Mouse (Mus musculus) liver, embryonic 14.5 days (tissue): ENCODE results near the gene Atp5j. TPM values are rescaled to one million over a fixed set of nuclear protein-coding genes. Genes with fewer than 3 reads are reported as not detected.

ENCODE experiments used
- ATAC-seq: fragments of 200-750 bp; cut with Nextera tagmentation; 2 replicates; pipeline ENCODE4 v1.8.0; 2017; ENCODE audit warnings: moderate number of reproducible peaks, mild to moderate bottlenecking, moderate library complexity; ENCODE audit not compliant: insufficient read depth
- DNase-seq, 3 experiments: peaks; one replicate each; pipeline ENCODE4 v3.0.0-alpha.2; 2012 to 2013; ENCODE audit warnings: low read depth in 3 of 3, low spot score in 3 of 3
- H3K27ac ChIP-seq: fragments of 300-500 bp; sonication (generic); 2 replicates; pipeline ENCODE4 v1.5.1; 2014; ENCODE audit warnings: moderate library complexity, mild to moderate bottlenecking, control low read depth, inconsistent platforms
- H3K27me3 ChIP-seq: fragments of 300-500 bp; sonication (generic); 2 replicates; pipeline ENCODE4 v1.6.1; 2014; ENCODE audit warnings: mild to moderate bottlenecking, low read length, moderate library complexity; ENCODE audit not compliant: control insufficient read depth, insufficient read depth
- H3K36me3 ChIP-seq: fragments of 300-500 bp; sonication (generic); replicated peaks from 2 replicates; pipeline ENCODE4 v1.6.1; 2014; ENCODE audit warnings: low read depth; ENCODE audit not compliant: control insufficient read depth, insufficient read depth
- H3K4me1 ChIP-seq, 2 experiments: fragments of 200-500 bp in 1 of 2; fragments of 300-500 bp in 1 of 2; sonication (generic) in 1 of 2; replicated peaks; 2 replicates each; pipeline ENCODE4 v1.6.1; 2012 to 2014; ENCODE audit warnings: antibody characterized with exemption in 1 of 2, inconsistent platforms in 1 of 2, low read length in 1 of 2; ENCODE audit not compliant: control insufficient read depth in 2 of 2, insufficient read depth in 2 of 2
- H3K4me2 ChIP-seq: fragments of 300-500 bp; sonication (generic); 2 replicates; pipeline ENCODE4 v1.6.1; 2014; ENCODE audit warnings: low read depth, mild to moderate bottlenecking, control low read depth, moderate library complexity
- H3K4me3 ChIP-seq, 2 experiments: fragments of 200-500 bp in 1 of 2; fragments of 300-500 bp in 1 of 2; sonication (generic) in 1 of 2; 2 replicates each; pipeline ENCODE4 v1.5.1; 2012 to 2014; ENCODE audit warnings: low read depth in 2 of 2, low read length in 2 of 2, mild to moderate bottlenecking in 2 of 2, control low read depth in 1 of 2, inconsistent platforms in 1 of 2, moderate library complexity in 1 of 2; ENCODE audit not compliant: insufficient read depth in 1 of 2
- H3K9ac ChIP-seq: fragments of 300-500 bp; sonication (generic); replicated peaks from 2 replicates; pipeline ENCODE4 v1.6.1; 2014; ENCODE audit warnings: mild to moderate bottlenecking, control low read depth, moderate library complexity
- H3K9me3 ChIP-seq: fragments of 300-500 bp; sonication (generic); 2 replicates; pipeline ENCODE4 v1.6.1; 2016; ENCODE audit warnings: low read length, mixed read lengths; ENCODE audit not compliant: control insufficient read depth
- CTCF ChIP-seq: IDR thresholded peaks from 2 replicates; pipeline ENCODE4 v1.5.1; 2016; ENCODE audit warnings: antibody characterized with exemption, low read depth, control low read depth
- EP300 ChIP-seq: IDR thresholded peaks from 2 replicates; pipeline ENCODE4 v1.6.1; 2016; ENCODE audit warnings: antibody characterized with exemption, low read depth
- WGBS: fragments of 180-500 bp; shearing (Covaris S2); extraction: QIAGEN DNeasy Blood & Tissue Kit; methylation state at CpG from one replicate; pipeline ENCODE4 v1.1.7; 2014; ENCODE audit not compliant: insufficient replicate concordance; 5-methylcytosine and 5-hydroxymethylcytosine counted together
- polyA plus RNA-seq, 2 experiments: library from polyadenylated mRNA; depleted of rRNA in 1 of 2; stranded (reverse) in 1 of 2; unstranded in 1 of 2; fragments of >200 nt; fragmentation: Nextera tagmentation in 1 of 2; extraction: Ambion mirVana in 1 of 2; gene quantifications; 2 replicates each; pipeline versions ENCODE4 v1.2.1 to v1.2.3; 2012 to 2014

Atp5j gene
- polyA plus RNA-seq, 2 experiments = 155 to 628 TPM

DNA sequence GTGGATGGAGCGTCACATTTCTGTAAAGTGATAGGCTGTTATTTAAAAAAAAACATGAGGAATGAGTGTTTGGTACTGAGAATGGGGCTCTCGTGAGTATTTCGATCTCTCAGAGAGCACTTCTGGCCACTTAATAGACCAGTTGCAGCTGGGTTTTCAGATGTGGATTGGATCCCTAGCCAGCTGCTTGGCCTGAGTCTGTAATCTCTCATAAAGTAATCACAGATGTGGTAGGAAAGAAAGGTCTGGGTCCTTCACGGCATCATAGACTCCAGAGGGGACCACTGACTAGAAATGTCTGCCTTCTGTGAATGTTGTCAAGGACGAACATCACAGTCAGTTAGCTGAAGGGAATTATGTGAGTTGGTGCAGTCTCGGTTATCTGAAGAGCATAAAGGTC lies 57.0 kb downstream of the Atp5j start:
- no peak for DNase-seq
- Histone ChIP-seq H3K36me3 (no peaks in the 10 kb centered on the region), H3K4me3 (no peak overlapping the region), H3K9ac (no peak overlapping the region), H3K27me3 (peaks cover 20% of the 10 kb centered on the region), H3K9me3 (no peaks in the 10 kb centered on the region), H3K4me2 (no peak overlapping the region), H3K4me1 (no peaks in the 10 kb centered on the region; a peak in 1 of 4 replicates), H3K27ac (no peak overlapping the region)
- WGBS = 69% methylated on average over 6 of the region's 6 CpGs
- TF ChIP-seq EP300 = no peak
- TF ChIP-seq CTCF = no peak
- no peak for ATAC-seq

Other genes starting within 250 kb of the Atp5j start
- gene Mrpl39, start 99.9 kb downstream of the Atp5j start, polyA plus RNA-seq (2012; rRNA removed) = 9.2 and 19.5 TPM in 2 replicates
- gene Mrpl39, start 99.9 kb downstream of the Atp5j start, polyA plus RNA-seq (2014; fragmentation: Nextera tagmentation; extraction: Ambion mirVana) = 26.3 and 28.1 TPM in 2 replicates
- 0.62 and 0.87 TPM in 2 replicates for gene Jam2, start 61.5 kb downstream of the Atp5j start, polyA plus RNA-seq (2012; rRNA removed)
- 1.4 and 1.7 TPM in 2 replicates for gene Jam2, start 61.5 kb downstream of the Atp5j start, polyA plus RNA-seq (2014; fragmentation: Nextera tagmentation; extraction: Ambion mirVana)
- gene Gabpa, start 700 bp downstream of the Atp5j start, polyA plus RNA-seq (2012; rRNA removed) = 7.1 and 11.2 TPM in 2 replicates
- gene Gabpa, start 700 bp downstream of the Atp5j start, polyA plus RNA-seq (2014; fragmentation: Nextera tagmentation; extraction: Ambion mirVana) = 15.5 and 18.2 TPM in 2 replicates